Mouse (Mus musculus) liver, embryonic 15.5 days (tissue): ENCODE results near the gene Tspan18. TPM values are rescaled to one million over a fixed set of nuclear protein-coding genes. Genes with fewer than 3 reads are reported as not detected.

Source experiments
- ATAC-seq: fragments of 200-750 bp; cut with Nextera tagmentation; 2 replicates; pipeline ENCODE4 v1.8.0; 2017; ENCODE audit warnings: moderate number of reproducible peaks, mild to moderate bottlenecking, moderate library complexity; ENCODE audit not compliant: insufficient read depth
- H3K27ac ChIP-seq: fragments of 300-500 bp; sonication (generic); replicated peaks from 2 replicates; pipeline ENCODE4 v1.5.1; 2015; ENCODE audit warnings: mild to moderate bottlenecking, inconsistent platforms
- H3K27me3 ChIP-seq: fragments of 300-500 bp; sonication (generic); 2 replicates; pipeline ENCODE4 v1.6.1; 2015; ENCODE audit warnings: mild to moderate bottlenecking, inconsistent platforms
- H3K36me3 ChIP-seq: fragments of 300-500 bp; sonication (generic); replicated peaks from 2 replicates; pipeline ENCODE4 v1.6.1; 2015; ENCODE audit warnings: moderate library complexity, mild to moderate bottlenecking, inconsistent platforms
- H3K4me1 ChIP-seq: fragments of 300-500 bp; sonication (generic); replicated peaks from 2 replicates; pipeline ENCODE4 v1.6.1; 2015; ENCODE audit warnings: inconsistent platforms
- H3K4me2 ChIP-seq: fragments of 300-500 bp; sonication (generic); 2 replicates; pipeline ENCODE4 v1.6.1; 2015; ENCODE audit warnings: moderate library complexity, mild to moderate bottlenecking, inconsistent platforms
- H3K4me3 ChIP-seq: fragments of 300-500 bp; sonication (generic); replicated peaks from 2 replicates; pipeline ENCODE4 v1.5.1; 2015; ENCODE audit warnings: mild to moderate bottlenecking, inconsistent platforms
- H3K9ac ChIP-seq: fragments of 300-500 bp; sonication (generic); 2 replicates; pipeline ENCODE4 v1.6.1; 2015; ENCODE audit warnings: moderate library complexity, mild to moderate bottlenecking, inconsistent platforms
- H3K9me3 ChIP-seq: fragments of 300-500 bp; sonication (generic); replicated peaks from 2 replicates; pipeline ENCODE4 v1.6.1; 2016; ENCODE audit warnings: inconsistent platforms
- WGBS: fragments of 180-500 bp; shearing (Covaris S2); methylation state at CpG from one replicate; pipeline ENCODE4 v1.1.7; 2015; ENCODE audit warnings: mixed read lengths; ENCODE audit not compliant: insufficient replicate concordance; 5-methylcytosine and 5-hydroxymethylcytosine counted together
- polyA plus RNA-seq: library from polyadenylated mRNA; unstranded; fragments of >200 nt; fragmentation: Nextera tagmentation; extraction: Ambion mirVana; gene quantifications from 2 replicates; pipeline ENCODE4 v1.2.1, GENCODE M21; 2015

The Tspan18 gene
- polyA plus RNA-seq, 1 experiment from 2014 or later, result 2.7 TPM

- ATAC-seq, result no peak
- no peak overlapping the region for H3K4me2 ChIP-seq
- H3K9me3 ChIP-seq, result no peaks in the 10 kb centered on the region
- WGBS, result 45% methylated on average over 4 of the region's 4 CpGs
- H3K27me3 ChIP-seq, result peaks cover 73% of the 10 kb centered on the region
- H3K36me3 ChIP-seq, result no peaks in the 10 kb centered on the region
- H3K4me1 ChIP-seq, result no peaks in the 10 kb centered on the region
- H3K4me3 ChIP-seq, result no peak overlapping the region
- H3K27ac ChIP-seq, result no peak overlapping the region
- H3K9ac ChIP-seq, result no peak overlapping the region
Observed at GRCm38 (mm10) chr2:93178313-93178677, 156.0 kb downstream of the Tspan18 start.

- Histone ChIP-seq H3K27ac (no peak overlapping the region), H3K9ac (no peak overlapping the region), H3K4me3 (no peak overlapping the region), H3K4me1 (no peaks in the 10 kb centered on the region), H3K36me3 (no peaks in the 10 kb centered on the region), H3K9me3 (no peaks in the 10 kb centered on the region), H3K27me3 (peaks cover 68% of the 10 kb centered on the region), H3K4me2 (no peak overlapping the region)
- ATAC-seq, result no peak
- 76% methylated on average over 20 of the region's 20 CpGs for WGBS
Observed at GRCm38 (mm10) chr2:93177668-93178312, 156.5 kb downstream of the Tspan18 start.

GRCm38 (mm10) chr2:93176871-93177667 is 157.2 kb downstream of the Tspan18 start:
- no peak overlapping the region for H3K27ac ChIP-seq
- H3K4me1 ChIP-seq, result no peaks in the 10 kb centered on the region
- no peaks in the 10 kb centered on the region for H3K36me3 ChIP-seq
- no peaks in the 10 kb centered on the region for H3K9me3 ChIP-seq
- H3K4me2 ChIP-seq, result peak overlapping the region; percentile 13; the same call in 1 of the 2 replicates
- H3K27me3 ChIP-seq, result peaks cover 63% of the 10 kb centered on the region
- ATAC-seq, result no peak
- H3K9ac ChIP-seq, result no peak overlapping the region
- no peak overlapping the region for H3K4me3 ChIP-seq
- WGBS, result 7% methylated on average over 17 of the region's 17 CpGs

- no peaks in the 10 kb centered on the region for H3K4me1 ChIP-seq
- H3K4me2 ChIP-seq, result no peak overlapping the region
- H3K4me3 ChIP-seq, result no peak overlapping the region
- no peak overlapping the region for H3K9ac ChIP-seq
- no peak overlapping the region for H3K27ac ChIP-seq
- 23% methylated on average over 4 of the region's 4 CpGs for WGBS
- H3K36me3 ChIP-seq, result no peaks in the 10 kb centered on the region
- peaks cover 56% of the 10 kb centered on the region for H3K27me3 ChIP-seq
- H3K9me3 ChIP-seq, result no peaks in the 10 kb centered on the region
- no peak for ATAC-seq
Observed at GRCm38 (mm10) chr2:93176193-93176798, 158.0 kb downstream of the Tspan18 start.

GRCm38 (mm10) chr2:93175721-93176120 is 158.6 kb downstream of the Tspan18 start:
- no peak overlapping the region for H3K9ac ChIP-seq
- H3K4me3 ChIP-seq, result no peak overlapping the region
- H3K27ac ChIP-seq, result no peak overlapping the region
- no peaks in the 10 kb centered on the region for H3K4me1 ChIP-seq
- WGBS, result 42% methylated on average over 2 of the region's 2 CpGs
- peaks cover 58% of the 10 kb centered on the region for H3K27me3 ChIP-seq
- ATAC-seq, result no peak
- no peaks in the 10 kb centered on the region for H3K36me3 ChIP-seq
- no peaks in the 10 kb centered on the region for H3K9me3 ChIP-seq
- H3K4me2 ChIP-seq, result no peak overlapping the region

- H3K4me3 ChIP-seq, result no peak overlapping the region
- H3K9ac ChIP-seq, result no peak overlapping the region
- H3K4me2 ChIP-seq, result no peak overlapping the region
- ATAC-seq, result no peak
- no peak overlapping the region for H3K27ac ChIP-seq
- WGBS, result 36% methylated on average over 5 of the region's 5 CpGs
- H3K27me3 ChIP-seq, result peaks cover 56% of the 10 kb centered on the region
- no peaks in the 10 kb centered on the region for H3K36me3 ChIP-seq
- no peaks in the 10 kb centered on the region for H3K4me1 ChIP-seq
- H3K9me3 ChIP-seq, result no peaks in the 10 kb centered on the region
Observed at GRCm38 (mm10) chr2:93175278-93175677, 159.0 kb downstream of the Tspan18 start.

GRCm38 (mm10) chr2:93174159-93174558 is 160.1 kb downstream of the Tspan18 start:
- WGBS, result 32% methylated on average over 5 of the region's 5 CpGs
- no peaks in the 10 kb centered on the region for H3K9me3 ChIP-seq
- no peaks in the 10 kb centered on the region for H3K4me1 ChIP-seq
- ATAC-seq, result no peak
- H3K27me3 ChIP-seq, result peaks cover 45% of the 10 kb centered on the region
- H3K4me3 ChIP-seq, result no peak overlapping the region
- H3K4me2 ChIP-seq, result no peak overlapping the region
- no peaks in the 10 kb centered on the region for H3K36me3 ChIP-seq
- no peak overlapping the region for H3K27ac ChIP-seq
- H3K9ac ChIP-seq, result no peak overlapping the region

- Histone ChIP-seq H3K9ac (no peak overlapping the region), H3K36me3 (no peaks in the 10 kb centered on the region), H3K9me3 (no peaks in the 10 kb centered on the region), H3K27me3 (peaks cover 28% of the 10 kb centered on the region), H3K4me3 (no peak overlapping the region), H3K4me2 (no peak overlapping the region), H3K4me1 (no peaks in the 10 kb centered on the region), H3K27ac (no peak overlapping the region)
- 28% methylated on average over 5 of the region's 5 CpGs for WGBS
- no peak for ATAC-seq
Observed at GRCm38 (mm10) chr2:93172460-93172859, 161.8 kb downstream of the Tspan18 start.

GRCm38 (mm10) chr2:93171929-93172328 is 162.4 kb downstream of the Tspan18 start:
- Histone ChIP-seq H3K9ac (no peak overlapping the region), H3K4me1 (no peaks in the 10 kb centered on the region), H3K27ac (no peak overlapping the region), H3K27me3 (peaks cover 22% of the 10 kb centered on the region), H3K36me3 (no peaks in the 10 kb centered on the region), H3K9me3 (no peaks in the 10 kb centered on the region), H3K4me3 (no peak overlapping the region), H3K4me2 (no peak overlapping the region)
- 62% methylated on average over 6 of the region's 6 CpGs for WGBS
- ATAC-seq, result no peak

GRCm38 (mm10) chr2:93170845-93171200 is 163.5 kb downstream of the Tspan18 start:
- Histone ChIP-seq H3K4me1 (no peaks in the 10 kb centered on the region), H3K36me3 (no peaks in the 10 kb centered on the region), H3K4me2 (no peak overlapping the region), H3K27ac (no peak overlapping the region), H3K9me3 (no peaks in the 10 kb centered on the region), H3K9ac (no peak overlapping the region), H3K27me3 (0 out of 2 replicates have a peak, but pooled peaks cover 12% of the 10 kb centered on the region), H3K4me3 (no peak overlapping the region)
- ATAC-seq, result no peak
- 70% methylated on average over 5 of the region's 5 CpGs for WGBS

- H3K27me3 ChIP-seq, result 0 out of 2 replicates have a peak, but pooled peaks cover 9% of the 10 kb centered on the region
- H3K4me2 ChIP-seq, result no peak overlapping the region
- no peak overlapping the region for H3K4me3 ChIP-seq
- no peak overlapping the region for H3K27ac ChIP-seq
- no peaks in the 10 kb centered on the region for H3K36me3 ChIP-seq
- H3K9me3 ChIP-seq, result no peaks in the 10 kb centered on the region
- H3K9ac ChIP-seq, result no peak overlapping the region
- no peaks in the 10 kb centered on the region for H3K4me1 ChIP-seq
- no peak for ATAC-seq
- WGBS, result 54% methylated on average over 19 of the region's 19 CpGs
Observed at GRCm38 (mm10) chr2:93170156-93170844, 164.0 kb downstream of the Tspan18 start.
